Mouse (Mus musculus) cerebellum, postnatal 14 days (tissue): ENCODE measurements at regions not wholly inside any gene's neighbourhood (a gene's known extent, or its start where the extent isn't known, plus 50 kb on each side); places are given as distances from the start of the nearest gene placed in this dataset.

Source experiments
- DNase-seq, 2 experiments: peaks; one replicate each; pipeline ENCODE4 v3.0.0; 2021; ENCODE audit warnings: mixed read lengths in 2 of 2

DNA sequence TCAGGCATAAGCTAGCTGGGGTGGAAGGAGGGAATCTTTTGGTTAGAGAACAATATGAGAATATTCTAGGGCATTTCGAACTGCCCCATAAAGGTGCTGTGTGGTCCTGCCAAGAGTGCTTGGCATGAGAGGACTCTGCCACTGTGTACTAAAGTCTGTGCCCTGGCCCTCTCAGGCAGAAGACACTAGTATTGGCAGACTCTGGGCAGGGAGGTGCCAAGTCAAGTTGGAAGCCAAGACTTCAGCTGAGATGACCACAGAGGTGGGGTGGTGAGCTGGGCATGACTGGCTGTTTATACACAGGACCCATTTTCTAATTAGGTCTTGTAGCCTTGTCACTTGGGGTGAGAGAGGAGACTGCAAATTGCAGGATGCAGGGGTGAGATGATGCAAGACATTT lies 104.4 kb upstream of the Glra1 start:
- DNase-seq: peak; percentile 88 to 96

DNA sequence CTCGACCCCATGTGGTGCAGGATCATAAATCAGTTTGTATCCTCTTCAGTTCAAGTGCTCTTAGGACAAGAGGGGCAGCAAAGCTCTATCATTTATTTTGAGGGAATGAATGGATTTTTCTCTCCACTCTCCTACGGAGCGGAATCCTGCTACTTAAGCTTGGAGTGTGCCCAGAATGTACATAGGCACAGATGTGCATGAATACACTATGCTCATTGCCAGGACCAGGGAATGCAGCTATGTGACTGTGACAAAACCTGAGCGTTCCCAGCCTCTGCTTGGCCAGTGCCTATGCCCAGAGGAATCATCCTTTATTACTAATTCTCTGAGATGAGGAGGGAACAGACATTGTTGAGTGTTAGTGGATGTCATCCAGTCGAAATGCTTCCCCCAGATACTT lies 99.5 kb upstream of the Glra1 start:
- no peak for DNase-seq

DNA sequence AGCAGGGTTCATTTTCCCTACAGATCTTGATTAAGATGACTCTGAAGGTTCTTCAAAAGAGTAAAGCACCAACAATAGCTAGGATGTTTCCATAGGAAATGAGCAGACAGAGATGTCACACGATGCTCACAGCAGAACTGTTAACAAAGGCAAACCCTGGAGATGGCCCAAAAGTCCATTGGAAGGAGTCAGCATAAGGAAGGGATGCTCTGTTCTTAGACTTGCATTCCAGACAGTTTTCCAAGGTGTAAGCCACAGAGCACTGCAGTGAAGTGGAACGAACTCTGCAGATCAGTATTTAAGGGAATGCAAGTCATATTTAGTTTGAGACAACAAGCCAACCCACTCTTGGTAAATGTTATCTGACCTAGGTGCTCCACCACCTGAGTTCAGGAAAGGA lies 93.9 kb upstream of the Glra1 start:
- DNase-seq: no peak

DNA sequence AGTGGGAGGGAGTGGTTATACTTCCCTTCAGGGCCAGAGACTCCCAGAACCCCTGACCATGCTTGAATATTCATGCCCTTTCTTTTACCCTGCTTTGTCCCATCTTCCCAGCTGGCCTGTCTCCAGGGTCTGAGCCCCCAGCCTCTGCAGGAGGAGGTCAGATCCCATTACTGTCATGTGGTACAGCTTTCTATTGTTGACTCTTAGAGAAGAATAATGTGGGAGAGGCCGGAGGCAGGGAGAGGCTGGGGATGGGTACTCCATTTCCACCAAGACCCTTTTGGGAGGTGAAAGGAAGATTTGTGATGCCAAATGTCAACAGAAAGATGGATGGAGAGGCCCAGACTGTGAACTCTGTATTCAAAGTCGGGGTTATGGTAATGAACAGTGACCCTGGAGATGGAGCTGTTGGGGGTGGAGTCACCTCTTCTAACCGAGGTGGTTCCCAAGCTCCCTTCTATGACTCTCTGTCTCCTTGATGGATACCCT lies 77.1 kb upstream of the Glra1 start:
- DNase-seq: no peak

- DNase-seq: no peak
Observed at GRCm38 (mm10) chr11:55682351-55682961, 74.5 kb upstream of the Glra1 start.

DNA sequence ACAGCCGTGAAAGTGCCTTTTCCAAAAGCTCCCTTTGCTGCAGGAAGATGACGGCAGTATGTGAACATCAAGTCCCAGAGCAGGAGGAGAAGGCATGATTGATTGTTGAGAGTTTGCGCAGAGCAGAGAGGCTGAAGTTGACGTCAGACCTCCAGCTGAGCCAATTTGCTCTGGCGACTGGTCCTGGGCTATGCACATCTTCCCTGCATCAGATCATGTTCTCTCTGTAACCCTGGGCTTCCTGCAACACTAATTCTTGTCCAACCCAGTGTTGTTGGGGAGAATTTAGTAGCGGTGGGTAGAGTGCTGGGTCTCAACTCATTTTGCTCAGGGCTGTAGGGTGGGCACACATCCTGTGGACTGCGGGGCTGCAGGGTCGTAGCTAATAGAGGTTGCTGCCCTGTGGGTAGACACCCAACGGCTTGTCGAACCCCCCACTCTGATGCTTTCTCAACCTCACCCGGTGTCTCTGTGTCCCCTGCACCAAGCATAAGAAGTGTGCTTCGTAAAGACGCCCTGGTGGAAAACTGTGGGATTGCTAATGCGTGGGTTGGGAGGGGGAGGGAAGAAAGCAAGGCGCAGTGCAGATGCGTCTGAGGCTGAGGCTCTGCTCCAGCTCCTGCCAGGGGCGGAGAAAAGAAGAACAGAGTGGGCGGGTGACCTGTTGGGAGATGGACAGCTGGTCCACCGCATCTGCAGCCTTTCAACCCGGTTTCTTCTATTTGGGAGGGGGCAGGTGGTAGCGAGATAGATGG lies 73.4 kb upstream of the Glra1 start:
- no peak for DNase-seq

GRCm38 (mm10) chr11:55663108-55663507 lies 55.1 kb upstream of the Glra1 start:
- no peak for DNase-seq

- DNase-seq: no peak
Observed at GRCm38 (mm10) chr11:55662283-55662682, 54.3 kb upstream of the Glra1 start.
